Mouse (Mus musculus): ENCODE measurements around the gene Qsox2. TPM values are rescaled to one million over a fixed set of nuclear protein-coding genes. Genes with fewer than 3 reads are reported as not detected.

Gene Qsox2
- polyA plus RNA-seq, 1 experiment from 2014 or later: 4.1 TPM

GRCm38 (mm10) chr2:26176731-26177130 lies 60.6 kb downstream of the Qsox2 start:
- Histone ChIP-seq H3K9ac (replicated peaks) (no peak overlapping the region), H3K36me3 (replicated peaks; ENCODE audit: insufficient read depth, low read length) (no peaks in the 10 kb centered on the region), H3K4me3 (ENCODE audit: low read depth, low read length) (no peak overlapping the region), H3K4me2 (ENCODE audit: low read depth, low read length) (no peak overlapping the region; the same call in 1 of the 2 replicates), H3K9me3 (ENCODE audit: low read length) (no peaks in the 10 kb centered on the region), H3K4me1 (ENCODE audit: insufficient read depth) (no peaks in the 10 kb centered on the region; the same call in 1 of the 2 replicates), H3K27ac (ENCODE audit: low read depth) (no peak overlapping the region), H3K27me3 (ENCODE audit: insufficient read depth, low read length) (0 out of 2 replicates have a peak, but pooled peaks cover 4% of the 10 kb centered on the region)
- 36% methylated on average over 5 of the region's 5 CpGs for WGBS (ENCODE audit: insufficient replicate concordance)
- no peak for TF ChIP-seq CTCF (IDR thresholded peaks at IDR 0.05; ENCODE audit: low read depth)
- TF ChIP-seq EP300 (IDR thresholded peaks at IDR 0.05; ENCODE audit: low read depth): peak; percentile 91
- no peak for DNase-seq
- ATAC-seq: peak; percentile 59; the same call in 1 of the 2 replicates

- WGBS (ENCODE audit: insufficient replicate concordance): 33% methylated on average over 4 of the region's 4 CpGs
- no peak for DNase-seq
Observed at GRCm38 (mm10) chr2:26175191-26175590, 62.1 kb downstream of the Qsox2 start.

GRCm38 (mm10) chr2:26172166-26172565 lies 65.2 kb downstream of the Qsox2 start:
- Histone ChIP-seq H3K4me1 (ENCODE audit: insufficient read depth) (no peaks in the 10 kb centered on the region; the same call in 1 of the 2 replicates), H3K36me3 (replicated peaks; ENCODE audit: insufficient read depth, low read length) (no peaks in the 10 kb centered on the region), H3K9me3 (ENCODE audit: low read length) (no peaks in the 10 kb centered on the region), H3K27ac (ENCODE audit: low read depth) (no peak overlapping the region), H3K9ac (replicated peaks) (no peak overlapping the region), H3K27me3 (ENCODE audit: insufficient read depth, low read length) (0 out of 2 replicates have a peak, but pooled peaks cover 7% of the 10 kb centered on the region), H3K4me3 (ENCODE audit: low read depth, low read length) (no peak overlapping the region), H3K4me2 (ENCODE audit: low read depth, low read length) (no peak overlapping the region)
- WGBS (ENCODE audit: insufficient replicate concordance): 60% methylated on average over 2 of the region's 2 CpGs
- TF ChIP-seq CTCF (IDR thresholded peaks at IDR 0.05; ENCODE audit: low read depth) (no peak), EP300 (IDR thresholded peaks at IDR 0.05; ENCODE audit: low read depth) (no peak)
- ATAC-seq (no peak), DNase-seq (no peak)

More at GRCm38 (mm10) chr2:26175191-26175590, 62.1 kb downstream of the Qsox2 start:
- Histone ChIP-seq H3K4me3 (ENCODE audit: low read depth, low read length) (no peak overlapping the region), H3K36me3 (replicated peaks; ENCODE audit: insufficient read depth, low read length) (no peaks in the 10 kb centered on the region), H3K4me1 (ENCODE audit: insufficient read depth) (no peaks in the 10 kb centered on the region; the same call in 1 of the 2 replicates), H3K9ac (replicated peaks) (no peak overlapping the region), H3K27ac (ENCODE audit: low read depth) (no peak overlapping the region), H3K9me3 (ENCODE audit: low read length) (no peaks in the 10 kb centered on the region), H3K4me2 (ENCODE audit: low read depth, low read length) (no peak overlapping the region), H3K27me3 (ENCODE audit: insufficient read depth, low read length) (0 out of 2 replicates have a peak, but pooled peaks cover 4% of the 10 kb centered on the region)
- ATAC-seq: no peak
- TF ChIP-seq EP300 (IDR thresholded peaks at IDR 0.05; ENCODE audit: low read depth): no peak
- TF ChIP-seq CTCF (IDR thresholded peaks at IDR 0.05; ENCODE audit: low read depth): no peak

- Histone ChIP-seq H3K9me3 (ENCODE audit: low read length) (no peaks in the 10 kb centered on the region), H3K4me3 (ENCODE audit: low read depth, low read length) (no peak overlapping the region), H3K27ac (ENCODE audit: low read depth) (no peak overlapping the region), H3K4me2 (ENCODE audit: low read depth, low read length) (no peak overlapping the region), H3K9ac (replicated peaks) (no peak overlapping the region), H3K36me3 (replicated peaks; ENCODE audit: insufficient read depth, low read length) (no peaks in the 10 kb centered on the region), H3K27me3 (ENCODE audit: insufficient read depth, low read length) (0 out of 2 replicates have a peak, but pooled peaks cover 3% of the 10 kb centered on the region), H3K4me1 (ENCODE audit: insufficient read depth) (no peaks in the 10 kb centered on the region)
- TF ChIP-seq EP300 (IDR thresholded peaks at IDR 0.05; ENCODE audit: low read depth) (no peak), CTCF (IDR thresholded peaks at IDR 0.05; ENCODE audit: low read depth) (no peak)
- DNase-seq (no peak), ATAC-seq (no peak)
- WGBS (ENCODE audit: insufficient replicate concordance): 45% methylated on average over 2 of the region's 2 CpGs
Observed at GRCm38 (mm10) chr2:26170376-26170775, 66.9 kb downstream of the Qsox2 start.

- DNase-seq (no peak), ATAC-seq (no peak)
- Histone ChIP-seq H3K27ac (ENCODE audit: low read depth) (no peak overlapping the region), H3K4me3 (ENCODE audit: low read depth, low read length) (no peak overlapping the region), H3K9ac (replicated peaks) (no peak overlapping the region), H3K4me2 (ENCODE audit: low read depth, low read length) (no peak overlapping the region), H3K9me3 (ENCODE audit: low read length) (no peaks in the 10 kb centered on the region), H3K4me1 (ENCODE audit: insufficient read depth) (no peaks in the 10 kb centered on the region), H3K36me3 (replicated peaks; ENCODE audit: insufficient read depth, low read length) (no peaks in the 10 kb centered on the region), H3K27me3 (ENCODE audit: insufficient read depth, low read length) (0 out of 2 replicates have a peak, but pooled peaks cover 3% of the 10 kb centered on the region)
- TF ChIP-seq EP300 (IDR thresholded peaks at IDR 0.05; ENCODE audit: low read depth): no peak
- WGBS (ENCODE audit: insufficient replicate concordance): 51% methylated on average over 11 of the region's 11 CpGs
Observed at GRCm38 (mm10) chr2:26168843-26169579, 68.3 kb downstream of the Qsox2 start.

- H3K36me3 ChIP-seq (replicated peaks; ENCODE audit: insufficient read depth, low read length): no peaks in the 10 kb centered on the region
- H3K27me3 ChIP-seq (ENCODE audit: insufficient read depth, low read length): 0 out of 2 replicates have a peak, but pooled peaks cover 3% of the 10 kb centered on the region
- no peaks in the 10 kb centered on the region for H3K9me3 ChIP-seq (ENCODE audit: low read length)
- DNase-seq (no peak), ATAC-seq (no peak)
- H3K4me1 ChIP-seq (ENCODE audit: insufficient read depth): 0 out of 2 replicates have a peak, but pooled peaks cover 3% of the 10 kb centered on the region
- H3K27ac ChIP-seq (ENCODE audit: low read depth): no peak overlapping the region
- no peak overlapping the region for H3K4me2 ChIP-seq (ENCODE audit: low read depth, low read length)
- WGBS (ENCODE audit: insufficient replicate concordance): 76% methylated on average over 3 of the region's 3 CpGs
- TF ChIP-seq CTCF (IDR thresholded peaks at IDR 0.05; ENCODE audit: low read depth): no peak
- no peak for TF ChIP-seq EP300 (IDR thresholded peaks at IDR 0.05; ENCODE audit: low read depth)
- H3K9ac ChIP-seq (replicated peaks): no peak overlapping the region
- no peak overlapping the region for H3K4me3 ChIP-seq (ENCODE audit: low read depth, low read length)
Observed at GRCm38 (mm10) chr2:26166890-26167289, 70.4 kb downstream of the Qsox2 start.

Other genes with a start within 250 kb of the Qsox2 start
- gene Ubac1, start 215.8 kb downstream of the Qsox2 start, polyA plus RNA-seq (2015; fragmentation: Nextera tagmentation; extraction: Ambion mirVana): 175 and 183 TPM in 2 replicates
- 3.9 and 4.9 TPM in 2 replicates for gene Nacc2, start 114.3 kb downstream of the Qsox2 start, polyA plus RNA-seq (2015; fragmentation: Nextera tagmentation; extraction: Ambion mirVana)
- gene Lhx3, start 29.2 kb downstream of the Qsox2 start, polyA plus RNA-seq (2015; fragmentation: Nextera tagmentation; extraction: Ambion mirVana): not detected in 2 replicates
- 0.01 TPM in 1 of 2 replicates, not detected in the other for gene Ccdc187, start 57.0 kb upstream of the Qsox2 start, polyA plus RNA-seq (2015; fragmentation: Nextera tagmentation; extraction: Ambion mirVana)
- 1.9 TPM in 2 replicates for gene Gpsm1, start 78.0 kb upstream of the Qsox2 start, polyA plus RNA-seq (2015; fragmentation: Nextera tagmentation; extraction: Ambion mirVana)
- 7.5 and 7.9 TPM in 2 replicates for gene Dnlz, start 114.6 kb upstream of the Qsox2 start, polyA plus RNA-seq (2015; fragmentation: Nextera tagmentation; extraction: Ambion mirVana)
- 2.1 and 2.2 TPM in 2 replicates for gene Card9, start 123.4 kb upstream of the Qsox2 start, polyA plus RNA-seq (2015; fragmentation: Nextera tagmentation; extraction: Ambion mirVana)
- 5.0 and 5.5 TPM in 2 replicates for gene Snapc4, start 143.1 kb upstream of the Qsox2 start, polyA plus RNA-seq (2015; fragmentation: Nextera tagmentation; extraction: Ambion mirVana)
- gene Entr1, start 151.8 kb upstream of the Qsox2 start, polyA plus RNA-seq (2015; fragmentation: Nextera tagmentation; extraction: Ambion mirVana): 28.0 and 29.0 TPM in 2 replicates
- 38.8 and 41.3 TPM in 2 replicates for gene Pmpca, start 151.8 kb upstream of the Qsox2 start, polyA plus RNA-seq (2015; fragmentation: Nextera tagmentation; extraction: Ambion mirVana)
- 3.3 and 3.4 TPM in 2 replicates for gene Inpp5e, start 171.7 kb upstream of the Qsox2 start, polyA plus RNA-seq (2015; fragmentation: Nextera tagmentation; extraction: Ambion mirVana)
- 7.8 and 8.0 TPM in 2 replicates for gene Sec16a, start 207.7 kb upstream of the Qsox2 start, polyA plus RNA-seq (2015; fragmentation: Nextera tagmentation; extraction: Ambion mirVana)

Data from liver, postnatal 0 days (tissue).